Mouse (Mus musculus): Measurements from ENCODE around the gene Krt4.

- TF ChIP-seq CTCF (IDR thresholded peaks at IDR 0.05; ENCODE audit: borderline replicate concordance, extremely low read depth, insufficient read depth, insufficient read length): no peak
- no peak for TF ChIP-seq POLR2A (IDR thresholded peaks at IDR 0.05; ENCODE audit: borderline replicate concordance, extremely low read depth, insufficient read depth, insufficient read length, poor library complexity, severe bottlenecking)
Observed at GRCm38 (mm10) chr15:101874383-101874782, 50.2 kb downstream of the Krt4 start.

Data from brain, embryonic 14.5 days (tissue).